In genomic region chr12:11993513-11993912, GRCm38 (mm10) we compare ENCODE assay signal across 10 mouse cellular contexts.
"Had no signal": no experiment of that assay in that cellular context is flagged by ENCODE, and none has a peak within 500 bp of the region (broad histone marks: within the 10 kb centered on the region; RNA-seq: fewer than 3 reads in every experiment).

No protein-coding gene starts in this region.

- ATAC-seq: intestine, embryonic 15.5 days; liver, postnatal 0 days; lung, postnatal 0 days; midbrain, embryonic 15.5 days had no signal

- DNase-seq: kidney, adult 11 months; kidney, adult 8-10 months; kidney, postnatal 10 days; kidney, postnatal 36 days; liver, postnatal 0 days; lung, embryonic 14.5 days; thymus, postnatal 25 days had no signal
